Mouse (Mus musculus) macrophage (primary cell): Measurements from ENCODE around the gene Myo16. TPM values are rescaled to one million over a fixed set of nuclear protein-coding genes. Genes with fewer than 3 reads are reported as not detected.

ENCODE experiments used
- H3K27ac ChIP-seq: fragments of 350-480 bp; formaldehyde crosslinking; 2 replicates; pipeline ENCODE4 v1.9.0; 2021
- H3K36me3 ChIP-seq: fragments of 350-480 bp; formaldehyde crosslinking; 2 replicates; pipeline ENCODE4 v1.9.0; 2021; ENCODE audit errors: inconsistent target
- H3K4me3 ChIP-seq: fragments of 350-480 bp; formaldehyde crosslinking; 2 replicates; pipeline ENCODE4 v1.9.0; 2021; ENCODE audit errors: inconsistent target
- H3K79me2 ChIP-seq: fragments of 350-480 bp; formaldehyde crosslinking; 2 replicates; pipeline ENCODE4 v1.9.0; 2021; ENCODE audit errors: inconsistent target
- WGBS: methylation state at CpG from one replicate; pipeline ENCODE4 v1.1.7; 2026; ENCODE audit warnings: inconsistent platforms; ENCODE audit not compliant: missing documents; 5-methylcytosine and 5-hydroxymethylcytosine counted together
- polyA plus RNA-seq: library from polyadenylated mRNA; stranded (reverse); fragments of 250-400 nt; gene quantifications from 3 replicates; pipeline ENCODE4 v1.2.4, GENCODE M21; 2018; ENCODE audit warnings: inconsistent platforms

The Myo16 gene
- polyA plus RNA-seq, 1 experiment from 2014 or later = not detected

DNA sequence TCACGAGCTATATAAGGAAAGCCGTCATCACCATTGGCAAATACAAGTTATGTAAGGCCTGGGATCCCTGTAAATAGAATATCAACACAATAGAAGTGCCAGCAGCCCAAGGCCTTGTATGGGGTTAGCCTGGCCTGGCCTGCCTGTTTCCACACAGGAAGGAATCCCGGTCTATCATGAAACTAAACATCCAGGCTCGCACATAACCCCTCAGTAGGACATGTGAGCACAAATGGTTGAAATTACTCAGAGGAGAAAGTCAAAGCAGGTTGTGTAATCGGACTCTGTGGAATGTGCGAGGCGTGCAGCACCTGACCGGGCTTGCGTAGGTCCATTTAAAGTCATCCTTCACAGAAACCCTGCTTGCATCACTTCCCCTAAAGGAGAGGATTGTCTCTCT lies 499.6 kb downstream of the Myo16 start:
- Histone ChIP-seq H3K4me3 (no peak overlapping the region), H3K36me3 (no peaks in the 10 kb centered on the region), H3K79me2 (no peaks in the 10 kb centered on the region), H3K27ac (no peak overlapping the region)
- WGBS = 86% methylated on average over 9 of the region's 9 CpGs

DNA sequence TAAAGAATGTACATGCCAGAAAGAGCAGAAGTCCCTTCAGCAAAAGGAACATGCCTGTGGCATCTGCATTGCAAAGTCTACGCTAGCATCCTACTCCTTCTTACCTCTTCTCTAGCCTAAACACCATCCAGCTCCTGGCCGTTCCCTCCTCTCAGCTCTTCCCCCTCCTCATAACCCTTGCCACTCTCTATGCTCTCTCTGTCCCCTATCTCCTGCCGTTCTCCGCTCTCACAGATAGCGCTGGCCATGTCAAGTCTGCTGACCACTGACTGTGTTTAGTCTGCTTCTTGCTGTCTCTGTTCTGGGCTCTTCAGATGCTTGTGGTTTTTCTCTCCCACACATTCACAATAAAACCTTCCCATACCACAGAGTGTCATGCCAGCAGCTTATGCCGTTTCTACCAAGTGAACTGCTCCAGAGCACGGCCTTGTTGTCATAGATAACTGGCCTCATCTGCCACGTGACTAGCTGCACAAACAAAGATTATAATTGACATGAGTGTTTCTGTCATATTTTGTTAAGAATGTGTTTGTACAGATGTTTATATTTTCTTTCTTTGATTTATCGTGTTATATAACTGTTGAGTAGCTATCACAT lies 501.3 kb downstream of the Myo16 start:
- Histone ChIP-seq H3K4me3 (no peak overlapping the region), H3K27ac (no peak overlapping the region), H3K79me2 (no peaks in the 10 kb centered on the region), H3K36me3 (no peaks in the 10 kb centered on the region)
- 70% methylated on average over 9 of the region's 9 CpGs for WGBS

DNA sequence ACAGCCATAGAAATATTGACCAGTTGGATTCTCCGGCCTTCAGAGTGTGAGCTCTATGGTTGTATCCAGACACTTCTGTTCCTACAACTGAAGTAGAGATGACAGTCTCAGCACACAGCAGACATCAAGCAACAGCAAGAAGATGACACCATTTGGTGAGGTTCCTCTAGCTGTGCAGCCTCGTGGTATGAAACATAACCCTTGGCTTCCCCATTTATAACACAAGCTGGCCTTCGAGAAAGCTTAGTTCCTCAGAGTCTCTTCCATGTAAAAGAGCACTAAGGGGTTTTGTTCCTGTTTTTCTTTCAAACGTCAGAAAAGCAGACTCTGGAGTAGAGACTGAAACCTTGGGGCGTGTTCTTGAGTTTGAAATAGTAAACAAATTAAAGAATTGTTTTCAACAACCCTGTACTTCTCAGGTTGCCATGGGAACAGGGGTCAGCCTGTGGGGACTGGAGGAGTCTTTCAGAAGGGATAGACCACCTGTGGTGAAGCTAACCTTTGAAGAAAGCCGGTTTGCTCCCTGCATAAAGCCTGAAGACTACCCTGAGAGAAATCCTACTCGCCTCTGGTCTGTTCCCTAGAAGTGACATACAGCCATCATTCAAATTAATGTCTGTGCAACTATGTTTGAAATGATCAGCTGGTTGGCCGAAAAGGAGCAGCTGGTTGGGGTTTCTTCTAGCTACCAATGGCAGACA lies 510.2 kb downstream of the Myo16 start:
- H3K4me3 ChIP-seq = no peak overlapping the region
- H3K27ac ChIP-seq = peak overlapping the region; percentile 88
- no peaks in the 10 kb centered on the region for H3K36me3 ChIP-seq
- WGBS = 44% methylated on average over 8 of the region's 8 CpGs
- H3K79me2 ChIP-seq = no peaks in the 10 kb centered on the region

DNA sequence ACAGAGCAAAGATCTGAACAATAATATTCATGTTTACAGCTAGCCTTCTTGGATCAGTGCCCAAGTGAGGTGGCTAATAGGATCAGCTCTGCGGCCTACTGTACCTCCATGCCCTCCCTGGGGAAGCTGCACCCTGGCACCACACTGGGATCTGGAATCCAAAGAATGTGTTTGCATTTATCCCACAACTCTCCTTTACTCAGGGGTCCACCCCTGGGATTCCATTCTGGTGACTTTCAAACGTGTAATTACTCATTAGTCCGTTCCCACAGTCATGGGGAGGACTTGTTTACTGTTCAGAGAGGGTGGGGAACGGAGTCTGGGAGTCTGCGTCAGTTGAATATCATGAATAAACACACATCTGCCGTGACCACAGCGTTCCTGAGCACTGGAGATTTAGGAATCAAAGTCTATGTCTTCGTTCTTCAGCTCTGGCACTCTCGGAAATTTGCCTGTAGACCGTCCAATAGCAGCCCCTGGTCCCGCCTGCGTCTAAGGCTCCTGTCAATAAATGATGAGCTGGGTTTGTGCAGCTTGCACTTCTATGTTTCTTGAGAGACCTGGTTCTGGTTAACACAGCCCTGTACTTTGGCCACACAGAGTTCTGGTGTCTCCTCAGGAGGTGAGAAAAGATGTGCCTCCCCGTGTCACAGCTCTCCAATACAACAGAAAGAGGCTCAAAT lies 511.3 kb downstream of the Myo16 start:
- no peaks in the 10 kb centered on the region for H3K36me3 ChIP-seq
- H3K79me2 ChIP-seq = no peaks in the 10 kb centered on the region
- H3K27ac ChIP-seq = no peak overlapping the region
- WGBS = 90% methylated on average over 13 of the region's 13 CpGs
- H3K4me3 ChIP-seq = no peak overlapping the region

DNA sequence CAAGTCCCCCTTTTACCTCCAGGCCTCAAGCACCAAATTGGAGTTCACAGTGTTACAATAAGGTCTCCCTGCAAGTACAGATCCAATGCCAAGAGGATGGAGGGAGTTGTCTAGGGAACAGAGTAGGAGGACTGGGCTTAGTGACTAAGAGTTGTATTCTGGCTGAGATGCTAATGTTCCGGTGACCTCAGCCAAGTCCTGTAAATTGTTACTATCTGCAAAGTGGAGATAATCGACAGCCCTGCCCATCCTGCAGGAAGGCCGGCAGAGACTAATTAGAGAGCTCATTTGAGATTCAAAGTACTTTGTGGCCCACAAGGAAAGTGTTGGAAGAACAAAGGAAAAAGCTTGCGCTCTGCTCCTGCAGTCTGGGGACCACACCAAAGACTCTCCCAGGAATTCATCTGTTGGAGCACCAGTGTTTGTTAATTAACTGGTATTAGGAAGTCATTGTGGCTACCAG lies 512.1 kb downstream of the Myo16 start:
- Histone ChIP-seq H3K27ac (no peak overlapping the region), H3K4me3 (no peak overlapping the region), H3K79me2 (no peaks in the 10 kb centered on the region), H3K36me3 (no peaks in the 10 kb centered on the region)
- whole genome bisulfite sequencing = 90% methylated on average over 4 of the region's 4 CpGs

DNA sequence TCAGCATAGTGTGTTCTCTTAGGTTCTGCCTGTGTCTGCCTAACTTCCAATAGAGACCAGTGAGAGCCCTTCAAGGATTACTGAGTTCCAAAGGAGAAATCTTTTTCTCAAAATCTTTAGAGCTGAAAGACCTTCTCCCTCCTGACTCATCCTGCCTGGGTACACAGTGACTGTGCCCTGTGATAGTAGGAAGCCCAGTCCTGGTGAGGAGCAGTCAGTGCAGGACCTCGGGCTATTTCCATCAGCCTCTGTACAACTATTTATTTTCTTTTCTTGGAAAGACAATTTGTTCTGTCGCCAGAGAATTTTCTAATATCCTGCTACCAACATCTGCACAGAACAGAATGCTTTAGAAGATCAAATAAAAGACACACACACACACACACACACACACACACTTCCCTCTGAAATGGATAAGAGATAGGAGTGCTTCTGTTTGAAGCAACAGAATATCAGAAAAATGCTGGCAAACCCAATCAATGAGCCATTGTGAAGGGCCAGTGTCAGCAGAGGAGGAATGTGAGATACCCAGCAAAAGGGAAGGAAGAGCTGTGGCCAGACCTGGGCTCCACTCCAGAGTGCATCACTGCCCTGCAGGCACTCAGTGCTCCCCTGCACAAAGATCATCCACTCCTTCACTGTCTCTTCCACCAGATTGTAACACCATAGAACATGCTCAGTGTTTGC lies 518.3 kb downstream of the Myo16 start:
- no peaks in the 10 kb centered on the region for H3K36me3 ChIP-seq
- no peaks in the 10 kb centered on the region for H3K79me2 ChIP-seq
- H3K4me3 ChIP-seq = no peak overlapping the region
- 55% methylated on average over 2 of the region's 2 CpGs for WGBS
- no peak overlapping the region for H3K27ac ChIP-seq

DNA sequence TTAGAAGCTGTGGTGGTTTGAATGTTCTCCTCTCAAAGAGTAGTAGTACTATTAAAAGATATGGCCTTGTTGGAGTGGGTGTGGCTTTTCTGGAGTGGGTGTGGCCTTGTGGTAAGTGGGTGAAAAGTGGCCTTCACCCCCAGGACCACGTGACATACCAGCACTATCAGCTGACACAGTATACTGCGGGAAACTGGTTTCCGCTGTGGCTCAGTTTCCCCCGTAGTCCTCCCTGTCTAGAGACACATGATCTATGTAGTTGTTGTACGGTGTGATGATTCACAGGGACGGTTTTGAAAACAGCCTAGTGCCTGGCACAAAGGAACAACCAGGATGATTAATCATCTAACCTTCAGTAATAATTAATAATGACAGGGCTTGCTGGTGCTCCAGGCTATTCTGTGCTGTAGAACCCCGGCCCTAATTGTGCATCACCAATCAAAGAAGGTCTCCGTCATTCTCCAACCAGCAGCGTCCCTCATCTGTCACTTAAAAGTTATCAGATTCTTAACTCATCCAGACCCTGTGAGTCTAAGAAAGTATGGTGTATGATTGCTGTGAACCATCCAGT lies 524.2 kb downstream of the Myo16 start:
- WGBS = 87% methylated on average over 9 of the region's 9 CpGs
- Histone ChIP-seq H3K79me2 (no peaks in the 10 kb centered on the region), H3K27ac (no peak overlapping the region), H3K4me3 (no peak overlapping the region), H3K36me3 (no peaks in the 10 kb centered on the region)

DNA sequence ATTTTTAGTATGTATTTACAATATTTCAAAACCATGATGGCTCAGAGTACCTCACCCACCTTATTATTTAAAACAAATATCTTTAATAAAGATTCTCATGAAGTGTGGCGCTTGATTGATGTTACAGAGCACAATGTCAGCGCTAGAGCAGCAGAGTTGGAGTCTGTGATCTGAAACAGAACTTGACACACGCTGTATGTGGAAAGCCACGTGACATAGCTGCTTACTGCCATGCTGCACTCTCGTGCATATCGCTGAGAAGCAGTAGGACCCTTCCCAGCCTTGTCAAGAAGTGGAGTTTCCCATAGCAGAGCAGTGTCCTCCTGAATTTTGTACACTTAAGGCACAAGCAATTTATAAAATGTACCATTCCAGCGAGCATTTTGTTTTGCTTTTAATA lies 528.2 kb downstream of the Myo16 start:
- Histone ChIP-seq H3K79me2 (no peaks in the 10 kb centered on the region), H3K27ac (no peak overlapping the region), H3K36me3 (no peaks in the 10 kb centered on the region), H3K4me3 (no peak overlapping the region)
- WGBS = 87% methylated on average over 7 of the region's 7 CpGs

DNA sequence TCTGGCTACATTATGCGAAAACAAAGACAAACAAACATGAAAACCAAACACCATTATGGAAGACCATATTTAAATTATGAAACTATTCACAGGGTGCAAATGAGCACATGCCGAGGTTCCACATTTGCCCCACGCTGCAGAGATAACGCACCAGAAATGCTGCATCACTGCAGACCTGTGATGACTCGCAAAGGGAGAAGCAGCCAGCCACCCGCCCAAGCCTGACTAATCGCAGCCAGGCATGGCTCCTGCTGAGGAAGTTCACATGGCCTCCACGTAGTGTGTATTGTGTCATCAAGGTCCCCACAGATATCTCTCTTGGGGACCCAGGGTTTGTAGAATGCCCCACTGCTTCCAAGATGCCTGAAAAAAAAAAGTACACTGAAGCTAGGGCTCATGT lies 529.4 kb downstream of the Myo16 start:
- H3K4me3 ChIP-seq = no peak overlapping the region
- 23% methylated on average over 8 of the region's 8 CpGs for WGBS

More for the DNA sequence above, 529.4 kb downstream of the Myo16 start:
- Histone ChIP-seq H3K36me3 (no peaks in the 10 kb centered on the region), H3K27ac (no peak overlapping the region), H3K79me2 (no peaks in the 10 kb centered on the region)

Other genes with a start within 250 kb of the Myo16 start
- gene Lig4, start 176.2 kb upstream of the Myo16 start, polyA plus RNA-seq = 2.8 to 4.0 TPM (median 3.8 TPM) in 3 replicates
- 10.5 to 13.8 TPM (median 12.7 TPM) in 3 replicates for gene Abhd13, start 176.2 kb upstream of the Myo16 start, polyA plus RNA-seq
- gene Tnfsf13b, start 147.4 kb upstream of the Myo16 start, polyA plus RNA-seq = 0.35 to 0.56 TPM (median 0.37 TPM) in 3 replicates